Mouse (Mus musculus) kidney, embryonic 15.5 days (tissue): ENCODE measurements around the gene A630095N17Rik. TPM values are rescaled to one million over a fixed set of nuclear protein-coding genes. Genes with fewer than 3 reads are reported as not detected.

ENCODE experiments used
- ATAC-seq: fragments of 200-750 bp; cut with Nextera tagmentation; replicated peaks from 2 replicates; pipeline ENCODE4 v1.8.0; 2017; ENCODE audit warnings: moderate TSS enrichment; ENCODE audit not compliant: low FRiP score
- H3K27ac ChIP-seq: fragments of 300-500 bp; sonication (generic); 2 replicates; pipeline ENCODE4 v1.5.1; 2015; ENCODE audit warnings: mild to moderate bottlenecking, inconsistent platforms
- H3K27me3 ChIP-seq: fragments of 300-500 bp; sonication (generic); 2 replicates; pipeline ENCODE4 v1.6.1; 2015; ENCODE audit warnings: inconsistent platforms
- H3K36me3 ChIP-seq: fragments of 300-500 bp; sonication (generic); 2 replicates; pipeline ENCODE4 v1.6.1; 2015; ENCODE audit warnings: inconsistent platforms
- H3K4me1 ChIP-seq: fragments of 300-500 bp; sonication (generic); 2 replicates; pipeline ENCODE4 v1.6.1; 2015; ENCODE audit warnings: inconsistent platforms
- H3K4me2 ChIP-seq: fragments of 300-500 bp; sonication (generic); 2 replicates; pipeline ENCODE4 v1.6.1; 2015; ENCODE audit warnings: moderate library complexity, mild to moderate bottlenecking, inconsistent platforms
- H3K4me3 ChIP-seq: fragments of 300-500 bp; sonication (generic); replicated peaks from 2 replicates; pipeline ENCODE4 v1.5.1; 2015; ENCODE audit warnings: mild to moderate bottlenecking, inconsistent platforms
- H3K9ac ChIP-seq: fragments of 300-500 bp; sonication (generic); 2 replicates; pipeline ENCODE4 v1.6.1; 2015; ENCODE audit warnings: mild to moderate bottlenecking, inconsistent platforms
- H3K9me3 ChIP-seq: fragments of 300-500 bp; sonication (generic); replicated peaks from 2 replicates; pipeline ENCODE4 v1.6.1; 2016; ENCODE audit warnings: inconsistent platforms
- WGBS: fragments of 180-500 bp; shearing (Covaris S2); methylation state at CpG from one replicate; pipeline ENCODE4 v1.1.7; 2015; ENCODE audit warnings: mixed read lengths; 5-methylcytosine and 5-hydroxymethylcytosine counted together
- polyA plus RNA-seq: library from polyadenylated mRNA; unstranded; fragments of >200 nt; fragmentation: Nextera tagmentation; extraction: Ambion mirVana; gene quantifications from 2 replicates; pipeline ENCODE4 v1.2.1, GENCODE M21; 2015

Gene A630095N17Rik
- not detected in 2 replicates for polyA plus RNA-seq

DNA sequence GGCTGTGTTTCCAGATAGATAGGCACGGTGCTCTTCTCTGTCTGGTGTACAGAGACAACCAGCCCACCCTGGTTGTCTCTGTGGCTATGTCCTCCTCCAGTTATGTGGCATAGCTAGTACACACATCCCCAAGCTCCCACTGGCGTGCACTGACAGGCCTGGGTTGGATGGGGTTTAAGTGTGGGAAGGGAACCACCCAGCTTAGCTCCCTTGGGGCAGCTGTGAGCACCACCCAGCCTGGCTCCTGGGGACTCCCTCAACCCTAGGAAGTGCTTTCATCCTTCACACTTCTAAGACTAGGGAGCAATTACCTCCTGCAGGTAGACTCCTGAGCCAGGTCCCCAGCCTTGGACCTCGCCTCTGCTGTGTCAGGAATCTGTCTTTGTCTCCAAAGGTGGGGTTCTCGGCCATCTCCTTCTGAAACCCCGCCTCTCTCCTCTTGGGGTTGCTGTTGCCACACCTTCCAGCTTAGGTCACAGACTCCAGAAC, at the start of gene A630095N17Rik:
Gene A630095N17Rik (minus strand): TSS at position 439 of the 489 bp plus-strand sequence.
- Histone ChIP-seq H3K36me3 (no peaks in the 10 kb centered on the region), H3K4me1 (peaks cover 14% of the 10 kb centered on the region), H3K9ac (no peak within 1 kb of the TSS), H3K27ac (no peak within 1 kb of the TSS), H3K4me2 (no peak within 1 kb of the TSS), H3K9me3 (no peaks in the 10 kb centered on the region), H3K27me3 (peaks cover 6% of the 10 kb centered on the region; the same call in 1 of the 2 replicates), H3K4me3 (no peak within 1 kb of the TSS)
- WGBS = 80% methylated on average over 5 of the region's 5 CpGs
- no peak for ATAC-seq

DNA sequence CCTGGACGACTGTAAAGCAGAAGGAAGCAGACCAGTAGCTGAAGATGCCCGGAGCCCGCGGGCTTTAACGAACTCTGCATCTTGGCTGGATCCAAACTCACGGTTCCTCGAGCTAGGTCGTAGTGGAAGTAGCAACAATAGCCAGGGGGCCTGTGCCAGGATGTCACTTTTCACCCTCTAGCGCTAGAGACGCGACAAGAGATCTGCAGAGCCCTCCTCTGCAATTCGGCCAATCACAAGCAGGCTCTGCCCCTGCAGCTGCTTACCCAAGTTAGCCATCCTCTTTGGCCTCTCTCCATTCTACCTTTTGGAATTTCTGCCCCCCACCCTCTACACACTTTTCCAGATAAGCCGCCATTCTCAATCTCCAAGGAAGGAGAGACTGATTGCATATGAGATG, 46.3 kb upstream of the A630095N17Rik start, which contains the start of gene Resp18:
Gene Resp18 (minus strand): TSS at position 188 of the 400 bp plus-strand sequence.
- no peak within 1 kb of the TSS for H3K4me2 ChIP-seq
- no peaks in the 10 kb centered on the region for H3K9me3 ChIP-seq
- no peak within 1 kb of the TSS for H3K27ac ChIP-seq
- 4% methylated on average over 13 of the region's 13 CpGs for WGBS
- peaks cover 39% of the 10 kb centered on the region for H3K27me3 ChIP-seq
- no peaks in the 10 kb centered on the region for H3K4me1 ChIP-seq
- no peak within 1 kb of the TSS for H3K4me3 ChIP-seq
- H3K36me3 ChIP-seq = no peaks in the 10 kb centered on the region
- H3K9ac ChIP-seq = no peak within 1 kb of the TSS
- ATAC-seq = no peak

DNA sequence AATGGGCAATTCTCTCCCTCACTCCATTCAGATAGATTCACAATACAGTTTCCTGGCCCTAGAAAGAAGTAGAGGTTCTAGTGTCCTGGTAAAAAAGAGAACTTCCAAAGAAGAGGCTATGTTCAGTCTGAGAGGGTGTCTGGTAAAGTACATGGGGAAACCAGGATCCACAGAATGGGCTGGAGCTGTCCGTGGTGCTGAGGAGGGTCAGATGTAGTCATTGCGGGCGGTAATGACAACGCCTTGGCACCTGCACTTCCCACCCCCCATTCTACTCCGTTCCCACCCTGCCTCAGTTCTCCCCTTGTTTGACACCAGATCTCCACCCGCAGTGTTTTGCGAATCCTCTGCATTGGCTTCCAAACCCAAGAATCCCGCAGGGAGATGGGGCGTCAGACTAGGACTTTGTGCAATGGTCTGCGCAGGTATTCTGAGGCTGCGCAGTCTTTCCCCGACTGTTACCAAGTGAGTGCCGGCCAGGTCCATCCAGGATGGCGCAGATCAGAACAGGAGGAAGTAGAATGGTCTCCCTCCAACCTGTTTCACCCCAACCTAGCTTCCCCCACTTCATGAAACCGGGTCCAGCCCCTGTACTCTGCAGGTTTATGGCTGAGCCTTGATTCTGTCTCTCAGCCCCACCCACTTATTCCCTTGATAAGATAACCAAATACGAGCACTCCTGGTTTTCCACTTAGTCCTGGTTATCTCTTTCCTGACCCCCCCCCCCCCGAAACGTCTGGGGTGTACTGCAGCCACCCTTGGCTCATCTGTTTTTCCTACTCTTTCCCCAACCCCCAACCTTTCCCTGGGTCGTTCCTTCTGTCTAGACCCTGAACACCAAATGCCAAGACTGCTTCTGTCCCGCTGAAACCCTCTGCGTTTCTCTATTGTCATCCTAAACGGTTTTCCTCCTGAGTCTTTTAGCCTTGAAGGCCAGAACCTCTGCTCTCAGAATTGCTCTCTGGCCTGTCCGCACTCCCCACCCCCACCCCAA, 45.6 kb upstream of the A630095N17Rik start:
- Histone ChIP-seq H3K9ac (no peak overlapping the region), H3K9me3 (no peaks in the 10 kb centered on the region), H3K27me3 (peaks cover 42% of the 10 kb centered on the region), H3K4me2 (no peak overlapping the region), H3K4me3 (no peak overlapping the region), H3K36me3 (no peaks in the 10 kb centered on the region), H3K4me1 (no peaks in the 10 kb centered on the region), H3K27ac (no peak overlapping the region)
- WGBS = 5% methylated on average over 23 of the region's 23 CpGs
- ATAC-seq = no peak

DNA sequence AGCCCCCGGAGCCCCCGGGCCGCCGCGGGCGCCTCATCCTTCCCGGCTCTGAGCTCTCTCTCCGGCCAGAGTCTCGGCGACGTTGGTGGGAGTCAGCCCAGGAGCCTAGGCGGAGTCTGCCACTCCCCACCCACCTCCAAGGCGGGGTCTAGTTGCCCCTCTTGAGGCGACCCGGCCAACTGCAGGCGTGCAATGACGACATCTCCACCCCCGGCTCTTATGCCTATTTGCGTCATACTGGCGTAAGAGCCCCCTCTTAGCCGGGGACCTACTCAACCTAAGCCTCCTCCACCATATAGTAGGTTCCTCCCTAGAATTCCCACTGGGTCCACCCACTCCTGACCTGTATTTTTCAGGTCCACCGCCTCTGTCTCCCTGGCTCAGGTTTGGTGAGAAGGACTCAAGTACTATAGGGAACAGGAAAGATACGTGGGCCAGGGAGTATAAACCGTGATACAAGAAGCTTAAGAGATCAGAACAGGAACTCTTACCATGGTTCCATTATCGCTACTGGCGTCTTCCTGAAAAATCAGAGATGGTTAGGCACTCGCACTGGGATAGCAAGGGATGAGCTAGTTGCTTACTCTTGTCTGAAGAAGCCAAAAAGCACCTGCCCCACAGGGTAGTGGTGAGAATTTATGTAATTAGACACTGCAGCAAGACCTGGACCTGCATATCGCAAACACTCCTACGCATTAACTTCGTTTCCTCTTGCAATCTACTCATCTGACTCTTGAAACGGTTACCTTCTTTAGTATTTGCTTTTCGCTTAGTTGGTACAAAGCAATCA, 32.4 kb upstream of the A630095N17Rik start, which contains the start of gene Ptprn:
Gene Ptprn (minus strand): TSS at position 412 of the 790 bp plus-strand sequence.
- Histone ChIP-seq H3K4me2 (peak within 1 kb of the TSS; percentile 30), H3K36me3 (no peaks in the 10 kb centered on the region), H3K4me1 (peaks cover 9% of the 10 kb centered on the region; the same call in 1 of the 2 replicates), H3K4me3 (peak within 1 kb of the TSS; percentile 8; the same call in 1 of the 2 replicates), H3K27ac (no peak within 1 kb of the TSS), H3K27me3 (peaks cover 78% of the 10 kb centered on the region), H3K9ac (no peak within 1 kb of the TSS), H3K9me3 (no peaks in the 10 kb centered on the region)
- 12% methylated on average over 32 of the region's 32 CpGs for WGBS
- ATAC-seq = no peak

DNA sequence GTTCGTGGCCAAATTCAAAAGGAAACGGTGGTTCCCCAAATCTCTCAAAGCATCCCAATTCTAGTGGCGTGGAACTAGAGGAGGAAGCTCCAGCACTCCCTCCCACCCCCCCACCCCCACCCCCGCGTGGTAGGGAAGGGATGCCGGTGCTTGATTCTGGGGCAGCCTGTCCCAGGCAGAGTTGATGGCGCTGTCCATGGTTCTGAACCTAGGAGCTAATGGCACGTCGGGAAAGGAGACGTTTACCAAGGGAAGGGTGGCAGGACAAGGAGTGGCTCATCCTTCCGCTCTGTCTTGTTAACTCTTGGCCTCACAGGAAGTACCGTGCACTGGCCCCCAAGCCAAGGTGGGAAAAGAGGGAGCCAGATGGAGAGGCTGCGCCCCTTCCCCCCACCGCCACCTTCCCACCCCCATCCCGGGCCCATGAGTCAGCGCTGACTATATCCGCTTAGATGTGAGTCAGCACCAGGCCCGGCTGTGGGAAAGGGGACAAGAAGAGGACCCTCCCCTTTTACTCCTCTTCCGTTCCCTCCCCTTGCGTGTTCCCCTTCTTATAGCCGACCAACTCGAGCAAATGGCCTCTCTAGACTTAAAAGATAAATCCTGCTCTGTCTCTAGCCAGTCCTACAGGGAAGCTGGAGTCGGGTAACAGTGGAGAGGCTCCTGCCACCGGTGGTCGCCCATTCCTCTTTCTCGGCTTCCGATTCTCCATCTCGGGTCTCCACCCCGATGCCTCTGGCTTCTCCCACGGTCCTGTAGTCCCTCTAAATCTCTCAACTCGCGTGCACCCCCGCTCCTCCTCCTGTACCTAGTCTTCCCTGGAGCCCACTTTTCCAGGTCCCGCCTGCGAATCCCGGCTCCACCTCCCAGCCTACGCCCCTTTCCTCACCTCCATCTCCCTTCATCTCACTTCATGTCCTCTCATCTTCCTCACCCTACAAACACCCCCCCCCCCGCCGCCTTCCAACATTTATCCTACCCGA, 31.4 kb upstream of the A630095N17Rik start:
- peaks cover 69% of the 10 kb centered on the region for H3K27me3 ChIP-seq

DNA sequence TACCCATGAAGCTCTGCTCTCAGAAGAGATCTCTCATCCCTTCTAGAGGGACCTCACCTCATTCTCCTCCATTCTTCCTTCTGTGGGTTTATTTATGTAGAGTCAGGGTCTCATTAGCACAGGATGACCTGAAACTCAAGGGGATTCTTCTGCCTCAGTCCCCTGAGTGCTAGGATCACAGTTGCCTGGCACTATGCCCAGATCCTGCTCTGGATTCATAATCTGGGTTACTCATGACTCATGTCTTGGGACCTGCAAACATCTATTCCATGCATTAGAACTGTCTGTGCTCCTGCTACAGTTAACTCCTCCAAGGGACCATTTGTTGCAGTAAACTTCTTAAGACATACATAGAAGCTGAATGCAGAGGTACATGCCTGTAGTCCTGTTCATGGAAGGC, 29.4 kb upstream of the A630095N17Rik start:
- Histone ChIP-seq H3K9ac (no peak overlapping the region), H3K4me1 (peaks cover 9% of the 10 kb centered on the region; the same call in 1 of the 2 replicates), H3K9me3 (no peaks in the 10 kb centered on the region), H3K27me3 (peaks cover 58% of the 10 kb centered on the region), H3K36me3 (no peaks in the 10 kb centered on the region), H3K27ac (no peak overlapping the region), H3K4me2 (no peak overlapping the region), H3K4me3 (no peak overlapping the region)
- no peak for ATAC-seq

More for the DNA sequence above, 31.4 kb upstream of the A630095N17Rik start:
- Histone ChIP-seq H3K4me1 (peaks cover 9% of the 10 kb centered on the region; the same call in 1 of the 2 replicates), H3K4me3 (0 out of 2 replicates have a peak overlapping the region, but pooled peaks have one; percentile 8), H3K36me3 (no peaks in the 10 kb centered on the region), H3K9me3 (no peaks in the 10 kb centered on the region), H3K9ac (no peak overlapping the region), H3K27ac (no peak overlapping the region), H3K4me2 (peak overlapping the region; percentile 30)
- 0 out of 2 replicates have a peak, but pooled peaks have one; percentile 18 for ATAC-seq
- 1% methylated on average over 40 of the region's 40 CpGs for WGBS

DNA sequence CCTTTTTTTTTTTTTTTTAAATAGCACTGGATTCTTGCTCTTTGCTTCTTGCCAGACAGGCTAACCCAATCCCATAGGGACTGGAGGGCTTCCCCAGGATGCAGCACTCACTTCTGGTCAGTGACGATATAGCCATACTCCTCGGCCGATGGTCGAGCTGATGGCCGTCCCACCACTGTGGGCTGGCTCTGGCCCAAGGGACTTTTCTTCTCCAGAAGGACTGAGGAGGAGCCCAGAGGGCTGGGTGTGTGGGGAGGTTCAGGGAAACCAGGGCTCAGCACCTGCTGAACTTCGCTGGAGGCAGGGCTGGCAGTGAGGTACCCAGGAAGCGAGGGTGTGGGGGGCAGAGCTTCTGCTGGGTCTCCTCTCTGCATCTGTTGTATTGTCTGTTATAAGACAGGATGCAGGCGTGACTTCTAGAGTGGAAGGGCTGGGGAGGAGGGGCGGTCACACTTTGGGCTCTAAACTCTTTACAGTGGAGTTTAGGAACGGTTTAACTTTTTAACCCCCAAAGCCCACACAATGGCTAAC, 23.7 kb upstream of the A630095N17Rik start:
- Histone ChIP-seq H3K4me3 (no peak overlapping the region), H3K9ac (no peak overlapping the region), H3K27me3 (peaks cover 11% of the 10 kb centered on the region), H3K4me2 (no peak overlapping the region), H3K36me3 (no peaks in the 10 kb centered on the region), H3K27ac (no peak overlapping the region), H3K9me3 (no peaks in the 10 kb centered on the region), H3K4me1 (peaks cover 9% of the 10 kb centered on the region)
- no peak for ATAC-seq
- WGBS = 61% methylated on average over 10 of the region's 10 CpGs

DNA sequence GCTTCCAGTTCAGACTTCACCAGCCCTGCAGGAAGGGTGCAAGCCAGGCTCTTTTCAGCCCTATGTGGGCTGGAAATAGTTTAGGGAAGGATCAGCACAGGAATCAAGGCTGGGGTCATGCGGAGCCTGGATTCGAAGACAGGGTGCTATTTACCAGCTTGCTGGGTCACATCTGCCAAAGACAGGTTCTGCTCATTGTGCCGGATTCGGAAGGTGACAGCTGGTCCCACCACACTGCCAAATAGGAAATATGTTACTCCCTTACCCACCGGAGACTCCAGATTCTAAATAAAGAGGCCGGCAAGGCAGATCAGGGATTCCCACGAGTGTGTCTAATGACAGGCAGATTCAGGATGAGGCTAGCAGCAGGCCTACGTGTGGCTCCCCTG, 22.7 kb upstream of the A630095N17Rik start:
- no peaks in the 10 kb centered on the region for H3K36me3 ChIP-seq
- H3K4me2 ChIP-seq = no peak overlapping the region
- H3K9me3 ChIP-seq = no peaks in the 10 kb centered on the region
- no peak for ATAC-seq
- peaks cover 7% of the 10 kb centered on the region for H3K27me3 ChIP-seq
- no peak overlapping the region for H3K4me3 ChIP-seq
- H3K27ac ChIP-seq = no peak overlapping the region
- H3K9ac ChIP-seq = no peak overlapping the region
- peaks cover 11% of the 10 kb centered on the region for H3K4me1 ChIP-seq
- 76% methylated on average over 8 of the region's 8 CpGs for WGBS

DNA sequence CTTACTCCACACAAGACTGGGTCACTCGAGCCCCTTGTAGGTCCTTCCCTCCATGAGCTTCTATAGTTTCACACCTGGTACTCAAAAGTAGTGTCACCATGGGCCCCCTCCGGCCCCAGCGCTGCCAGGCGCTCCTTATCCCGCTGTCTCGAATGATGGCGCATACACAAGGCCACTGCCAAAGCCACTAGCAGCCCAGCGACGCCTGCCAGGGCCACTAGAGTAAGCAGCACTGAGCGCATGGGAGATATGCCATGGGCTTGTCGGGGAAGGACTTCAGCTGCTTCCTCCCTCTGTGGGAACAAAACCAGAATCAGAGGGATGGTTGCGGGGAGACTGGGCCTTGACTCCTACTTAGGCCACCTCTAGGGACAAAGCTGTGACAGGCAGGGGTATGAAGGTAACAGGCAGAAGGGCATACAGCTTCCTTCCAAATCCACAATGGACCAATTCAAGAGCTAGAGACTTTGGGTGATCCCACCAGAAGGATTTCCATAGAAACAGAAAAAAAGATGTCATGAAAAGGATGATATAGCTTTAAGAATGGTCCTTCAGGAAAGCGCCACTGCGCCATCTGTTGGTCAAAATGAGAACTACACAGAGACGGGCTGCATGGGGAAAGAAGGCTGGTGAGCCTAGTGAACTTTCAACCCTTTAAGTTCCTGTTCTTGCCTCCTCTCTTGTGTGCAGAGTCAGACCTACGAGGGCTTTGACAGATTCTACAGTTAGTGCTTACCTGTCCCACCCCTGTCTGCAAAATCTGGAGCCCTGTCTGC, 22.1 kb upstream of the A630095N17Rik start:
- WGBS = 63% methylated on average over 16 of the region's 16 CpGs

DNA sequence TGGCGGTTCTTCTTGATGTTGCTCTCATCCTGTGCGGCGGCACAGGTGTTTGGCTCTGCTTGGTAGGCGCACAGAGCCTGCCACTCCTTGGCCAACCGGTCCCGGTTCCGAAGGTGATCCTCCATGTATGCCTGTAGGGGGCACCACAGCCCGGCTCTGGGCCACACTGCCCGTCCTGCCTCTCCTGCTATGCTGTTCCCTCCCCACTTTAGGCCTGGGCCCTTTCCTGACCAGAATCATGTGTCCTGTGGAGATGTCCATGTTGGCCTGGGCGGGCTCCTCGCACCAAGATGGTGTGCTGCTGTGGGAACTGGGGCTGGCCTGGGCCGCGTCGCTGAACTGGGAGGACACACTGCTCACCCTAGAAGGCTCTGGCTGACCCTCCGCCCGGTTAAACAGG, 21.1 kb upstream of the A630095N17Rik start:
- Histone ChIP-seq H3K9ac (no peak overlapping the region), H3K36me3 (no peaks in the 10 kb centered on the region), H3K27ac (no peak overlapping the region), H3K4me2 (no peak overlapping the region), H3K9me3 (no peaks in the 10 kb centered on the region), H3K27me3 (peaks cover 7% of the 10 kb centered on the region), H3K4me3 (no peak overlapping the region), H3K4me1 (peaks cover 17% of the 10 kb centered on the region)
- no peak for ATAC-seq
- WGBS = 76% methylated on average over 16 of the region's 16 CpGs

More for the DNA sequence above, 22.1 kb upstream of the A630095N17Rik start:
- no peak for ATAC-seq
- H3K36me3 ChIP-seq = no peaks in the 10 kb centered on the region
- no peak overlapping the region for H3K4me2 ChIP-seq
- H3K4me3 ChIP-seq = no peak overlapping the region
- H3K27me3 ChIP-seq = peaks cover 7% of the 10 kb centered on the region
- no peak overlapping the region for H3K27ac ChIP-seq
- no peaks in the 10 kb centered on the region for H3K9me3 ChIP-seq
- H3K9ac ChIP-seq = no peak overlapping the region
- peaks cover 11% of the 10 kb centered on the region for H3K4me1 ChIP-seq
